Mouse (Mus musculus) CH12.LX (cell line): ENCODE results near the gene Nexn.

Experiments
- CHD2 ChIP-seq: IDR thresholded peaks from 2 replicates; pipeline ENCODE4 v1.6.1; 2011; ENCODE audit warnings: low read length, improper control_type of control experiment
- CTCF ChIP-seq, 2 experiments: IDR thresholded peaks in 1 of 2; conservative IDR thresholded peaks in 1 of 2; 2 replicates each; pipeline ENCODE4 v1.5.1; 2011 to 2012; ENCODE audit warnings: low read depth in 2 of 2, low read length in 2 of 2, improper control_type of control experiment in 1 of 2, inconsistent platforms in 1 of 2, mild to moderate bottlenecking in 1 of 2, moderate library complexity in 1 of 2
- KAT2A ChIP-seq: IDR thresholded peaks from 2 replicates; pipeline ENCODE4 v1.6.1; 2012; ENCODE audit warnings: low read length, improper control_type of control experiment, inconsistent platforms; ENCODE audit not compliant: insufficient replicate concordance
- MAFK ChIP-seq: IDR thresholded peaks from 2 replicates; pipeline ENCODE4 v1.6.1; 2011; ENCODE audit warnings: low read length, improper control_type of control experiment; ENCODE audit not compliant: insufficient replicate concordance
- MXI1 ChIP-seq: IDR thresholded peaks from 2 replicates; pipeline ENCODE4 v1.6.1; 2011; ENCODE audit warnings: mild to moderate bottlenecking, low read depth, low read length, improper control_type of control experiment
- MYC ChIP-seq: IDR thresholded peaks from 2 replicates; pipeline ENCODE4 v1.6.1; 2011; ENCODE audit warnings: low read depth, mild to moderate bottlenecking, improper control_type of control experiment, low read length
- POLR2A ChIP-seq: IDR thresholded peaks from 2 replicates; pipeline ENCODE4 v1.6.1; 2011; ENCODE audit warnings: low read depth, mild to moderate bottlenecking, improper control_type of control experiment, low read length
- RCOR1 ChIP-seq: conservative IDR thresholded peaks from 2 replicates; pipeline ENCODE4 v1.6.1; 2012; ENCODE audit warnings: low read depth, mild to moderate bottlenecking, inconsistent platforms, low read length, improper control_type of control experiment
- USF1 ChIP-seq: IDR thresholded peaks from 2 replicates; pipeline ENCODE4 v1.6.1; 2014; ENCODE audit warnings: low read depth, mild to moderate bottlenecking, inconsistent platforms, low read length, improper control_type of control experiment
- ZKSCAN1 ChIP-seq: IDR thresholded peaks from 2 replicates; pipeline ENCODE4 v1.6.1; 2012; ENCODE audit warnings: low read depth, inconsistent platforms, low read length, improper control_type of control experiment, borderline replicate concordance
- ZNF384 ChIP-seq: IDR thresholded peaks from 2 replicates; pipeline ENCODE4 v1.6.1; 2012; ENCODE audit warnings: low read depth, low read length, improper control_type of control experiment, inconsistent platforms

DNA sequence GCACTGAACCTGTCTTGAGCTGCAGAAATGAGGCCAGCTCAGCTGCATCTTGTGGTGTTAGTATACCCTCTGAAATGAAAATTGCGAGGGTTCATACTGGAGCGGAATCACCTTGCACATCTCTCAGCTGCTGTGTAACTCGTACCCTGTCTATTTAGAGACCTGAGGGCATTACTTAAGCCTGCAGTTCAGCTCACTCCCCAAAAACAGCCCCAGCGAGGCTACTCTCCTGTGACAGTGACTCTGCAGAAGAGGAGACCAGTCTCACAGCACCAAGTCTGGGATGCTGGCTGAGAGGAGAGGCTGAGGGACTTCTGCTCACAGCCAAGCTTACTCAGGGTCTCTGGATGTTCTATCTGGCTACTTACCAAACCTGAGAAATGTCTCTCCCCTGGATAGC lies 39.8 kb upstream of the Nexn start:
- no peak for TF ChIP-seq KAT2A
- TF ChIP-seq POLR2A: no peak
- TF ChIP-seq CTCF (conservative IDR thresholded peaks at IDR 0.05 in 1 of 2, IDR thresholded peaks at IDR 0.05 in 1 of 2; ENCODE audit: low read depth in 2 of 2, low read length in 2 of 2): no peak
- TF ChIP-seq USF1: no peak
- TF ChIP-seq MAFK: no peak
- no peak for TF ChIP-seq CHD2
- TF ChIP-seq ZNF384: no peak
- TF ChIP-seq RCOR1: no peak
- TF ChIP-seq MYC: no peak
- TF ChIP-seq ZKSCAN1: no peak
- TF ChIP-seq MXI1: no peak
